Mouse (Mus musculus) intestine, postnatal 0 days (tissue): ENCODE results near the gene Riox2. TPM values are rescaled to one million over a fixed set of nuclear protein-coding genes. Genes with fewer than 3 reads are reported as not detected.
A peak's percentile ranks its signal among the peaks of the same experiment; 100 is the strongest.

Source experiments
- ATAC-seq: fragments of 200-750 bp; cut with Nextera tagmentation; 2 replicates; pipeline ENCODE4 v1.8.0; 2017; ENCODE audit warnings: mild to moderate bottlenecking, moderate TSS enrichment, moderate library complexity
- H3K27ac ChIP-seq: fragments of 300-500 bp; sonication (generic); 2 replicates; pipeline ENCODE4 v1.5.1; 2014; ENCODE audit warnings: mild to moderate bottlenecking, low read depth, low read length, moderate library complexity
- H3K27me3 ChIP-seq: fragments of 300-500 bp; sonication (generic); replicated peaks from 2 replicates; pipeline ENCODE4 v1.6.1; 2014; ENCODE audit warnings: low read length, mixed read lengths; ENCODE audit not compliant: control insufficient read depth, insufficient read depth
- H3K36me3 ChIP-seq: fragments of 300-500 bp; sonication (generic); 2 replicates; pipeline ENCODE4 v1.6.1; 2014; ENCODE audit warnings: mild to moderate bottlenecking, moderate library complexity; ENCODE audit not compliant: control insufficient read depth, insufficient read depth
- H3K4me1 ChIP-seq: fragments of 300-500 bp; sonication (generic); replicated peaks from 2 replicates; pipeline ENCODE4 v1.6.1; 2014; ENCODE audit warnings: antibody characterized with exemption, low read length, mixed read lengths; ENCODE audit not compliant: control insufficient read depth, insufficient read depth
- H3K4me2 ChIP-seq: fragments of 300-500 bp; sonication (generic); replicated peaks from 2 replicates; pipeline ENCODE4 v1.6.1; 2014; ENCODE audit warnings: low read depth, mild to moderate bottlenecking, moderate library complexity
- H3K4me3 ChIP-seq: fragments of 300-500 bp; sonication (generic); 2 replicates; pipeline ENCODE4 v1.5.1; 2014; ENCODE audit warnings: low read depth, low read length
- H3K9ac ChIP-seq: fragments of 300-500 bp; sonication (generic); 2 replicates; pipeline ENCODE4 v1.6.1; 2014; ENCODE audit warnings: mild to moderate bottlenecking, low read depth, low read length
- H3K9me3 ChIP-seq: fragments of 300-500 bp; sonication (generic); 2 replicates; pipeline ENCODE4 v1.6.1; 2016; ENCODE audit warnings: mixed run types; ENCODE audit not compliant: control insufficient read depth
- CTCF ChIP-seq: sonication (generic); IDR thresholded peaks from 2 replicates; pipeline ENCODE4 v1.5.1; 2016; ENCODE audit warnings: low read depth, mild to moderate bottlenecking, control low read depth, antibody characterized with exemption, moderate library complexity
- WGBS: fragments of 180-500 bp; shearing (Covaris S2); extraction: QIAGEN DNeasy Blood & Tissue Kit; methylation state at CpG from one replicate; pipeline ENCODE4 v1.1.7; 2014; 5-methylcytosine and 5-hydroxymethylcytosine counted together
- polyA plus RNA-seq: library from polyadenylated mRNA; unstranded; fragments of >200 nt; fragmentation: Nextera tagmentation; extraction: Ambion mirVana; gene quantifications from 2 replicates; pipeline ENCODE4 v1.2.1, GENCODE M21; 2015

The Riox2 gene
- polyA plus RNA-seq, 1 experiment from 2014 or later = 13.6 TPM

DNA sequence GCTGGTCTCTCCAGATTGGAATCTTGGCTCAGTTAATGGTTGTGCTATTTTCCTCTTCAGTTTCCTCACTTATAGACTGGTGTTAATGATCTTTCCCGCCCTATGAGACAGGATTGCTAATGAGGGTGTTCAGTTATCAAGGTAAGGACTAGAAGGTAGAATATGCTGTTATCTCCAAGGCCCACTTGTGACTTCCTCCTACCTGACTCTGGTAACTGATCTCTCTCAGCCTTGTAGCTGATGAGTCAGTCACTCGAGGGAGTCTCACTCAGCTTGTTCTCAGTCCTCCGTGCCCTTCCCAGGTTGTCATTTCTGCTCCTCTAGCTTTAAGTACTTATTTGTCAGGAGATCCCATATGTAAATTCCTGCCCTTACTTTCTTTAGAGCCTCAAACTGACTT, 6.4 kb downstream of the Riox2 start:
- ATAC-seq = peak; percentile 80
- no peak for TF ChIP-seq CTCF
- Histone ChIP-seq H3K27me3 (no peaks in the 10 kb centered on the region), H3K4me2 (no peak overlapping the region), H3K27ac (no peak overlapping the region), H3K4me3 (no peak overlapping the region), H3K9me3 (no peaks in the 10 kb centered on the region), H3K36me3 (peaks cover 24% of the 10 kb centered on the region), H3K9ac (no peak overlapping the region), H3K4me1 (no peaks in the 10 kb centered on the region)
- 75% methylated on average over 3 of the region's 3 CpGs for WGBS

- H3K27me3 ChIP-seq = no peaks in the 10 kb centered on the region
- H3K4me2 ChIP-seq = no peak overlapping the region
- peaks cover 59% of the 10 kb centered on the region for H3K36me3 ChIP-seq
- no peak overlapping the region for H3K27ac ChIP-seq
- ATAC-seq = peak; percentile 92
- H3K9me3 ChIP-seq = no peaks in the 10 kb centered on the region
- TF ChIP-seq CTCF = no peak
- H3K9ac ChIP-seq = no peak overlapping the region
- WGBS = 56% methylated on average over 7 of the region's 7 CpGs
- no peak overlapping the region for H3K4me3 ChIP-seq
- no peaks in the 10 kb centered on the region for H3K4me1 ChIP-seq
Observed at GRCm38 (mm10) chr16:59487239-59487638, 15.7 kb downstream of the Riox2 start.

DNA sequence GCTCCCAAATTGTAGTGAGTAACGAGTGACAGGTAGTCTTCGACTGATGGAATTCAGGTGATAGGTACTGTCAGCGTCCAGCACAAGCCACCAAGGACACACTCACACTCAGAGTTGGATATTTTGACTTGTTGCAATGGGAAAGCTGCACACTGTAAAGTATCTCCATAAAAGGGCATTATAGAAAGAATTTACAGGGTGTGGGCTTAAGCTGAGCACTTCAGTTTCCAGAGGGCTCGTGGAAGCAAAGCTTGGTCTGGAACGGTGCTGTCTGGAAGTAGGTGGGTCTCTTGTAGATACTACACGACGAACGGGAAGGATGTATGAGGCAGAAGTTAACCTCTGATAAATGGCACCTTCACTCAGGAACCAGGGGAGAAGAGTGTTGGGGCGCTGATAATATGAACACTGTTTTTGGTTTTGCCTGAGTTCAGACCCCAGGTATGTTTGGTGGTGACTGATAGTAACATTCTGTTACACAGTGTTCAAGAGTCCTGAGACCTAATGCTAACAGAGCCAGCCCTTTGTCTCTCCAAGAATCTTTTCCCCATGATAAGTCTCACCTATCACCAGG, 16.5 kb downstream of the Riox2 start:
- WGBS = 86% methylated on average over 9 of the region's 9 CpGs
- Histone ChIP-seq H3K36me3 (peaks cover 66% of the 10 kb centered on the region), H3K27me3 (no peaks in the 10 kb centered on the region), H3K27ac (no peak overlapping the region), H3K4me3 (no peak overlapping the region), H3K9me3 (no peaks in the 10 kb centered on the region), H3K4me2 (no peak overlapping the region), H3K9ac (no peak overlapping the region), H3K4me1 (no peaks in the 10 kb centered on the region)
- ATAC-seq = no peak
- TF ChIP-seq CTCF = no peak

GRCm38 (mm10) chr16:59493199-59493598, 21.6 kb downstream of the Riox2 start:
- TF ChIP-seq CTCF = no peak
- Histone ChIP-seq H3K4me2 (no peak overlapping the region), H3K36me3 (peaks cover 56% of the 10 kb centered on the region), H3K27ac (peak overlapping the region; percentile 15; the same call in 1 of the 2 replicates), H3K4me3 (no peak overlapping the region), H3K4me1 (no peaks in the 10 kb centered on the region), H3K9me3 (no peaks in the 10 kb centered on the region), H3K9ac (no peak overlapping the region), H3K27me3 (no peaks in the 10 kb centered on the region)
- WGBS = 86% methylated on average over 14 of the region's 14 CpGs
- ATAC-seq = no peak

- peaks cover 23% of the 10 kb centered on the region for H3K36me3 ChIP-seq
- no peak for TF ChIP-seq CTCF
- no peak overlapping the region for H3K4me3 ChIP-seq
- no peaks in the 10 kb centered on the region for H3K4me1 ChIP-seq
- WGBS = 89% methylated on average over 1 of the region's 1 CpGs
- H3K27ac ChIP-seq = no peak overlapping the region
- no peaks in the 10 kb centered on the region for H3K9me3 ChIP-seq
- no peaks in the 10 kb centered on the region for H3K27me3 ChIP-seq
- no peak overlapping the region for H3K9ac ChIP-seq
- ATAC-seq = no peak
- H3K4me2 ChIP-seq = no peak overlapping the region
Observed at GRCm38 (mm10) chr16:59497947-59498346, 26.4 kb downstream of the Riox2 start.

DNA sequence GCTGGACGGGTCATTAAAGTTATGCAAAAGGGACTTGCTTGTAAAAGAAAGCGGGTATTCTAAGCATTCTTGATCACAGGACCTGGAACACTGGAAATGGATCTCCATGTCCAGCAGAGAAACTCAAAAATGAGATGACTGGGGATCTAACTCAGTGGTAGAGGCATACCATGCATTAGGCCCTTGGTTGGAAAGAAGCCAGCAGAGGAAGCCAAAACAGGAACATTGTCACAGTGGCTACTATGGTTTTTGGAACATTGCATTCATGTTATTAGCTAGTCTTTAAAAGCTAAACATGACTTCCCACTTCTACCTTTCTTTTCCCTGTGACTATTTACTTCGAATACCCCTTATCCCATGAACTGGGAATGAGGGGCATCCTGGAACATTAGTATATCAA, 27.6 kb downstream of the Riox2 start:
- no peak for TF ChIP-seq CTCF
- Histone ChIP-seq H3K4me1 (no peaks in the 10 kb centered on the region), H3K9ac (no peak overlapping the region), H3K4me2 (no peak overlapping the region), H3K4me3 (no peak overlapping the region), H3K9me3 (no peaks in the 10 kb centered on the region), H3K27ac (no peak overlapping the region), H3K27me3 (no peaks in the 10 kb centered on the region), H3K36me3 (peaks cover 12% of the 10 kb centered on the region)
- ATAC-seq = no peak
- WGBS = 96% methylated on average over 3 of the region's 3 CpGs

DNA sequence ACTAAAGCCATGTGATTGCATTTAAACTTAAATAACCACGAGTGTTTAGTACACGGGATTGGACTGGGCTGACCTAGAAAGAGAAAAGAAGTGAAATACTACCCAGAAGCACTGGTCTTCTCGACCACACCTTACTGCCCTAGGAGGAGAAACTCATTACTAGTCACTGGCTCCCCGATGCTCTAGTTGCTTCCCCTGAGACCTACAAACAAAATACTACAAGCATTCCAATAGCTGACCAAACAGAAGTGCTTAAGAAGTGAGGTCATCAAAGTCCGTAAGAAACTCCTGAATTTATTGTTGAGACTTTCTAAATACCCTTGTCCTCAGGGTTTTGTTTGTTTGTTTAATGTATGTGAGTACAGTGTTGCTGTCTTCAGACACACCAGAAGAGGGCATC, 38.3 kb downstream of the Riox2 start:
- no peak overlapping the region for H3K27ac ChIP-seq
- no peak overlapping the region for H3K4me2 ChIP-seq
- no peak overlapping the region for H3K9ac ChIP-seq
- WGBS = 89% methylated on average over 5 of the region's 5 CpGs
- no peaks in the 10 kb centered on the region for H3K27me3 ChIP-seq
- ATAC-seq = no peak
- no peaks in the 10 kb centered on the region for H3K9me3 ChIP-seq
- H3K4me1 ChIP-seq = no peaks in the 10 kb centered on the region
- TF ChIP-seq CTCF = no peak
- no peak overlapping the region for H3K4me3 ChIP-seq
- peaks cover 6% of the 10 kb centered on the region; the same call in 1 of the 2 replicates for H3K36me3 ChIP-seq
